Mouse (Mus musculus): Measurements from ENCODE around the gene Adnp. TPM values are rescaled to one million over a fixed set of nuclear protein-coding genes. Genes with fewer than 3 reads are reported as not detected.
"Not testable (repeated sequence)": the region's sequence is repeated elsewhere in the genome, so short reads cannot be mapped to it uniquely, and the experiment has no call there.

The Adnp gene
- polyA plus RNA-seq, 2 experiments: 0.51 to 7.5 TPM

- Histone ChIP-seq H3K9ac (replicated peaks) (0 out of 2 replicates have a peak overlapping the region, but pooled peaks have one; percentile 3), H3K9me3 (ENCODE audit: control insufficient read depth, low read length) (no peaks in the 10 kb centered on the region), H3K4me3 (ENCODE audit: insufficient read depth in 1 of 2, low read depth in 2 of 2, low read length in 2 of 2) (peak overlapping the region in 1 of 2 experiments; percentile 26; a peak in 2 of 4 replicates), H3K4me1 (replicated peaks; ENCODE audit: control insufficient read depth in 2 of 2, insufficient read depth in 2 of 2, low read length in 1 of 2) (peaks cover 17 to 31% of the 10 kb centered on the region in 2 experiments), H3K27ac (no peak overlapping the region), H3K27me3 (ENCODE audit: control insufficient read depth, insufficient read depth, low read length) (peaks cover 36% of the 10 kb centered on the region), H3K4me2 (ENCODE audit: low read depth) (peak overlapping the region; percentile 52), H3K36me3 (replicated peaks; ENCODE audit: control insufficient read depth, insufficient read depth, low read depth) (no peaks in the 10 kb centered on the region)
- ATAC-seq (ENCODE audit: insufficient read depth) (no peak), DNase-seq (ENCODE audit: low read depth in 3 of 3, low spot score in 3 of 3) (peak in 1 of 3 experiments; percentile 30)
- no peak for TF ChIP-seq CTCF (IDR thresholded peaks at IDR 0.05; ENCODE audit: low read depth)
- TF ChIP-seq EP300 (IDR thresholded peaks at IDR 0.05; ENCODE audit: low read depth): no peak
- WGBS (ENCODE audit: insufficient replicate concordance): 3% methylated on average over 25 of the region's 25 CpGs
These were observed 47.8 kb downstream of the Adnp start for GRCm38 (mm10) chr2:168158911-168159711.

- not testable (repeated sequence) for H3K4me3 ChIP-seq (ENCODE audit: insufficient read depth in 1 of 2, low read depth in 2 of 2, low read length in 2 of 2); H3K9me3 ChIP-seq (ENCODE audit: control insufficient read depth, low read length); H3K27ac ChIP-seq; H3K36me3 ChIP-seq (replicated peaks; ENCODE audit: control insufficient read depth, insufficient read depth, low read depth); DNase-seq (ENCODE audit: low read depth in 3 of 3, low spot score in 3 of 3); H3K4me2 ChIP-seq (ENCODE audit: low read depth); ATAC-seq (ENCODE audit: insufficient read depth); H3K9ac ChIP-seq (replicated peaks)
- peaks cover 36% of the 10 kb centered on the region for H3K27me3 ChIP-seq (ENCODE audit: control insufficient read depth, insufficient read depth, low read length)
- H3K4me1 ChIP-seq (replicated peaks; ENCODE audit: control insufficient read depth in 2 of 2, insufficient read depth in 2 of 2, low read length in 1 of 2): peaks cover 19 to 39% of the 10 kb centered on the region in 2 experiments
- 17% methylated on average over 9 of the region's 11 CpGs for WGBS (ENCODE audit: insufficient replicate concordance)
These were observed 48.9 kb downstream of the Adnp start for GRCm38 (mm10) chr2:168157974-168158373.

- DNase-seq (ENCODE audit: low read depth in 3 of 3, low spot score in 3 of 3): no peak
- Histone ChIP-seq H3K9me3 (ENCODE audit: control insufficient read depth, low read length) (no peaks in the 10 kb centered on the region), H3K9ac (replicated peaks) (no peak overlapping the region), H3K36me3 (replicated peaks; ENCODE audit: control insufficient read depth, insufficient read depth, low read depth) (no peaks in the 10 kb centered on the region), H3K4me3 (ENCODE audit: insufficient read depth in 1 of 2, low read depth in 2 of 2, low read length in 2 of 2) (no peak overlapping the region), H3K27me3 (ENCODE audit: control insufficient read depth, insufficient read depth, low read length) (peaks cover 28% of the 10 kb centered on the region), H3K4me2 (ENCODE audit: low read depth) (no peak overlapping the region), H3K4me1 (replicated peaks; ENCODE audit: control insufficient read depth in 2 of 2, insufficient read depth in 2 of 2, low read length in 1 of 2) (peaks cover 17 to 30% of the 10 kb centered on the region in 2 experiments), H3K27ac (no peak overlapping the region)
- ATAC-seq (ENCODE audit: insufficient read depth): no peak
- TF ChIP-seq CTCF (IDR thresholded peaks at IDR 0.05; ENCODE audit: low read depth) (no peak), EP300 (IDR thresholded peaks at IDR 0.05; ENCODE audit: low read depth) (no peak)
- 69% methylated on average over 14 of the region's 14 CpGs for WGBS (ENCODE audit: insufficient replicate concordance)
These were observed 50.6 kb downstream of the Adnp start for GRCm38 (mm10) chr2:168156361-168156760.

GRCm38 (mm10) chr2:168155666-168156065 is 51.2 kb downstream of the Adnp start:
- DNase-seq (ENCODE audit: low read depth in 3 of 3, low spot score in 3 of 3) (no peak), ATAC-seq (ENCODE audit: insufficient read depth) (no peak)
- whole genome bisulfite sequencing (ENCODE audit: insufficient replicate concordance): 83% methylated on average over 7 of the region's 7 CpGs
- no peak overlapping the region for H3K4me3 ChIP-seq (ENCODE audit: insufficient read depth in 1 of 2, low read depth in 2 of 2, low read length in 2 of 2)
- H3K36me3 ChIP-seq (replicated peaks; ENCODE audit: control insufficient read depth, insufficient read depth, low read depth): no peaks in the 10 kb centered on the region
- TF ChIP-seq CTCF (IDR thresholded peaks at IDR 0.05; ENCODE audit: low read depth) (no peak), EP300 (IDR thresholded peaks at IDR 0.05; ENCODE audit: low read depth) (no peak)
- peaks cover 24% of the 10 kb centered on the region for H3K27me3 ChIP-seq (ENCODE audit: control insufficient read depth, insufficient read depth, low read length)
- no peak overlapping the region for H3K9ac ChIP-seq (replicated peaks)
- no peaks in the 10 kb centered on the region for H3K9me3 ChIP-seq (ENCODE audit: control insufficient read depth, low read length)
- H3K27ac ChIP-seq: no peak overlapping the region
- H3K4me1 ChIP-seq (replicated peaks; ENCODE audit: control insufficient read depth in 2 of 2, insufficient read depth in 2 of 2, low read length in 1 of 2): peaks cover 17 to 30% of the 10 kb centered on the region in 2 experiments
- no peak overlapping the region for H3K4me2 ChIP-seq (ENCODE audit: low read depth)

GRCm38 (mm10) chr2:168154090-168154881 is 52.6 kb downstream of the Adnp start:
- H3K27ac ChIP-seq: peak overlapping the region; percentile 75
- H3K9me3 ChIP-seq (ENCODE audit: control insufficient read depth, low read length): no peaks in the 10 kb centered on the region
- H3K4me3 ChIP-seq (ENCODE audit: insufficient read depth in 1 of 2, low read depth in 2 of 2, low read length in 2 of 2): peak overlapping the region; percentile 30 to 48
- TF ChIP-seq EP300 (IDR thresholded peaks at IDR 0.05; ENCODE audit: low read depth): peak; percentile 59
- TF ChIP-seq CTCF (IDR thresholded peaks at IDR 0.05; ENCODE audit: low read depth): peak; percentile 97
- WGBS (ENCODE audit: insufficient replicate concordance): 17% methylated on average over 14 of the region's 14 CpGs
- peak overlapping the region; percentile 62 for H3K4me2 ChIP-seq (ENCODE audit: low read depth)
- no peaks in the 10 kb centered on the region for H3K36me3 ChIP-seq (replicated peaks; ENCODE audit: control insufficient read depth, insufficient read depth, low read depth)
- DNase-seq (ENCODE audit: low read depth in 3 of 3, low spot score in 3 of 3) (peak; percentile 93 to 95 (median 93)), ATAC-seq (ENCODE audit: insufficient read depth) (peak; percentile 96)
- H3K9ac ChIP-seq (replicated peaks): peak overlapping the region; percentile 56
- H3K4me1 ChIP-seq (replicated peaks; ENCODE audit: control insufficient read depth in 2 of 2, insufficient read depth in 2 of 2, low read length in 1 of 2): peaks cover 17 to 29% of the 10 kb centered on the region in 2 experiments
- H3K27me3 ChIP-seq (ENCODE audit: control insufficient read depth, insufficient read depth, low read length): peaks cover 11% of the 10 kb centered on the region
